Mouse (Mus musculus) CH12.LX (cell line): Measurements from ENCODE around the gene Nfkb2.

Source experiments
- CTCF ChIP-seq, 2 experiments: IDR thresholded peaks in 1 of 2; conservative IDR thresholded peaks in 1 of 2; 2 replicates each; pipeline ENCODE4 v1.5.1; 2011 to 2012; ENCODE audit warnings: low read depth in 2 of 2, low read length in 2 of 2, improper control_type of control experiment in 1 of 2, inconsistent platforms in 1 of 2, mild to moderate bottlenecking in 1 of 2, moderate library complexity in 1 of 2
- ELF1 ChIP-seq: IDR thresholded peaks from 2 replicates; pipeline ENCODE4 v1.6.1; 2014; ENCODE audit warnings: low read depth, mild to moderate bottlenecking, inconsistent platforms, low read length, improper control_type of control experiment
- EP300 ChIP-seq: IDR thresholded peaks from 2 replicates; pipeline ENCODE4 v1.6.1; 2011; ENCODE audit warnings: low read length, improper control_type of control experiment
- GABPA ChIP-seq: IDR thresholded peaks from 2 replicates; pipeline ENCODE4 v1.6.1; 2012; ENCODE audit warnings: low read depth, low read length, improper control_type of control experiment, inconsistent platforms; ENCODE audit not compliant: insufficient replicate concordance
- KAT2A ChIP-seq: IDR thresholded peaks from 2 replicates; pipeline ENCODE4 v1.6.1; 2012; ENCODE audit warnings: low read length, improper control_type of control experiment, inconsistent platforms; ENCODE audit not compliant: insufficient replicate concordance
- POLR2A ChIP-seq: IDR thresholded peaks from 2 replicates; pipeline ENCODE4 v1.6.1; 2011; ENCODE audit warnings: low read depth, mild to moderate bottlenecking, improper control_type of control experiment, low read length

GRCm38 (mm10) chr19:46287566-46287965 lies 16.6 kb upstream of the Nfkb2 start:
- TF ChIP-seq ELF1 = no peak
- TF ChIP-seq GABPA = no peak
- no peak for TF ChIP-seq CTCF (conservative IDR thresholded peaks at IDR 0.05 in 1 of 2, IDR thresholded peaks at IDR 0.05 in 1 of 2; ENCODE audit: low read depth in 2 of 2, low read length in 2 of 2)
- TF ChIP-seq POLR2A = no peak
- no peak for TF ChIP-seq EP300
- TF ChIP-seq KAT2A = no peak
